Mouse (Mus musculus) MEL (cell line): ENCODE results near the gene Sdhaf3. TPM values are rescaled to one million over a fixed set of nuclear protein-coding genes. Genes with fewer than 3 reads are reported as not detected.
A peak's percentile ranks its signal among the peaks of the same experiment; 100 is the strongest.

Experiments used
- DNase-seq: peaks from one replicate; pipeline ENCODE4 v3.0.0; 2011; ENCODE audit warnings: low read depth, low spot score
- H3K27ac ChIP-seq: 2 replicates; pipeline ENCODE4 v1.5.1; 2012; ENCODE audit warnings: low read depth, mild to moderate bottlenecking, control low read depth, low read length, moderate library complexity; ENCODE audit not compliant: control insufficient read depth
- H3K27me3 ChIP-seq, 2 experiments: fragments of 150-350 bp in 1 of 2; sonication (generic) in 1 of 2; 2 replicates each; pipeline ENCODE4 v1.6.1; 2012; ENCODE audit warnings: low read length in 2 of 2, mild to moderate bottlenecking in 2 of 2, improper control_type of control experiment in 1 of 2, moderate library complexity in 1 of 2; ENCODE audit not compliant: insufficient read depth in 2 of 2, control insufficient read depth in 1 of 2
- H3K36me3 ChIP-seq, 2 experiments: 2 replicates each; pipeline ENCODE4 v1.6.1; 2012 to 2014; ENCODE audit warnings: low read length in 2 of 2, improper control_type of control experiment in 1 of 2, inconsistent platforms in 1 of 2, mild to moderate bottlenecking in 1 of 2; ENCODE audit not compliant: insufficient read depth in 2 of 2, control insufficient read depth in 1 of 2
- H3K4me1 ChIP-seq, 2 experiments: fragments of 150-350 bp in 1 of 2; sonication (generic) in 1 of 2; 2 replicates each; pipeline ENCODE4 v1.6.1; 2012; ENCODE audit warnings: low read length in 2 of 2, improper control_type of control experiment in 1 of 2, mild to moderate bottlenecking in 1 of 2; ENCODE audit not compliant: insufficient read depth in 2 of 2, control insufficient read depth in 1 of 2
- H3K4me3 ChIP-seq, 2 experiments: fragments of 150-350 bp in 1 of 2; sonication (generic) in 1 of 2; 2 replicates each; pipeline ENCODE4 v1.5.1; 2012; ENCODE audit warnings: low read depth in 2 of 2, low read length in 2 of 2, mild to moderate bottlenecking in 2 of 2, moderate library complexity in 2 of 2, control low read depth in 1 of 2, improper control_type of control experiment in 1 of 2; ENCODE audit not compliant: control insufficient read depth in 1 of 2, insufficient read depth in 1 of 2
- H3K79me2 ChIP-seq: 2 replicates; pipeline ENCODE4 v1.6.1; 2012; ENCODE audit warnings: mild to moderate bottlenecking, low read length, moderate library complexity; ENCODE audit not compliant: control insufficient read depth, poor library complexity, insufficient read depth
- H3K9ac ChIP-seq: 2 replicates; pipeline ENCODE4 v1.6.1; 2012; ENCODE audit warnings: low read depth, mild to moderate bottlenecking, control low read depth, low read length, moderate library complexity; ENCODE audit not compliant: control insufficient read depth, poor library complexity, severe bottlenecking
- H3K9me3 ChIP-seq: fragments of 150-350 bp; sonication (generic); replicated peaks from 2 replicates; pipeline ENCODE4 v1.6.1; 2012; ENCODE audit warnings: mild to moderate bottlenecking, low read length, improper control_type of control experiment, moderate library complexity; ENCODE audit not compliant: insufficient read depth
- CTCF ChIP-seq, 3 experiments: IDR thresholded peaks in 2 of 3; conservative IDR thresholded peaks in 1 of 3; 2 replicates each; pipeline ENCODE4 v1.5.1; 2011 to 2012; ENCODE audit warnings: low read length in 3 of 3, low read depth in 2 of 3, mild to moderate bottlenecking in 2 of 3, improper control_type of control experiment in 1 of 3, inconsistent platforms in 1 of 3, mixed read lengths in 1 of 3, moderate library complexity in 1 of 3; ENCODE audit not compliant: control insufficient read depth in 1 of 3, insufficient read depth in 1 of 3, poor library complexity in 1 of 3, severe bottlenecking in 1 of 3
- HCFC1 ChIP-seq: IDR thresholded peaks from 2 replicates; pipeline ENCODE4 v1.6.1; 2012; ENCODE audit warnings: low read depth, mild to moderate bottlenecking, inconsistent platforms, low read length, improper control_type of control experiment, moderate library complexity
- KAT2A ChIP-seq: conservative IDR thresholded peaks from 2 replicates; pipeline ENCODE4 v1.6.1; 2012; ENCODE audit warnings: low read depth, low read length, improper control_type of control experiment, inconsistent platforms
- MAFK ChIP-seq: IDR thresholded peaks from 2 replicates; pipeline ENCODE4 v1.6.1; 2011; ENCODE audit warnings: low read depth, mild to moderate bottlenecking, low read length, improper control_type of control experiment, borderline replicate concordance
- MEF2A ChIP-seq: IDR thresholded peaks from 2 replicates; pipeline ENCODE4 v1.6.1; 2014; ENCODE audit warnings: low read depth, mild to moderate bottlenecking, inconsistent platforms, low read length, improper control_type of control experiment; ENCODE audit not compliant: poor library complexity, insufficient replicate concordance, severe bottlenecking; ENCODE audit errors: extremely low read depth
- NRF1 ChIP-seq: IDR thresholded peaks from 2 replicates; pipeline ENCODE4 v1.6.1; 2014; ENCODE audit warnings: low read depth, mild to moderate bottlenecking, inconsistent platforms, low read length, improper control_type of control experiment, moderate library complexity; ENCODE audit not compliant: poor library complexity, insufficient read depth, severe bottlenecking
- POLR2AphosphoS2 ChIP-seq: IDR thresholded peaks from 2 replicates; pipeline ENCODE4 v1.6.1; 2011; ENCODE audit warnings: low read length, improper control_type of control experiment
- RAD21 ChIP-seq: IDR thresholded peaks from 2 replicates; pipeline ENCODE4 v1.6.1; 2011; ENCODE audit warnings: mild to moderate bottlenecking, low read depth, low read length, improper control_type of control experiment
- RCOR1 ChIP-seq: IDR thresholded peaks from 2 replicates; pipeline ENCODE4 v1.6.1; 2012; ENCODE audit warnings: low read depth, mild to moderate bottlenecking, inconsistent platforms, low read length, improper control_type of control experiment
- SMC3 ChIP-seq: IDR thresholded peaks from 2 replicates; pipeline ENCODE4 v1.6.1; 2011; ENCODE audit warnings: low read depth, low read length, improper control_type of control experiment
- TAL1 ChIP-seq: IDR thresholded peaks from 2 replicates; pipeline ENCODE4 v1.6.1; 2012; ENCODE audit warnings: mild to moderate bottlenecking, inconsistent platforms, low read length, moderate library complexity, mixed read lengths
- TBP ChIP-seq: IDR thresholded peaks from 2 replicates; pipeline ENCODE4 v1.8.0; 2011; ENCODE audit warnings: low read depth, low read length, improper control_type of control experiment
- ZC3H11A ChIP-seq: IDR thresholded peaks from 2 replicates; pipeline ENCODE4 v1.6.1; 2012; ENCODE audit warnings: low read depth, mild to moderate bottlenecking, inconsistent platforms, low read length, improper control_type of control experiment
- ZMIZ1 ChIP-seq: IDR thresholded peaks from 2 replicates; pipeline ENCODE4 v1.6.1; 2012; ENCODE audit warnings: low read depth, mild to moderate bottlenecking, inconsistent platforms, low read length, improper control_type of control experiment, moderate library complexity
- polyA plus RNA-seq, 2 experiments: library from polyadenylated mRNA; stranded (reverse) in 1 of 2; unstranded in 1 of 2; fragments of >175 nt in 1 of 2; fragments of >200 nt in 1 of 2; gene quantifications; 2 replicates each; pipeline versions ENCODE4 v1.2.1 to v1.2.4; 2012; ENCODE audit warnings: low replicate concordance in 2 of 2, low read depth in 1 of 2; ENCODE audit not compliant: insufficient read length in 2 of 2, insufficient read depth in 1 of 2, missing spikeins in 1 of 2
- total RNA-seq: library from RNA; depleted of rRNA; stranded (reverse); fragments of 300-350 nt; gene quantifications from 2 replicates; pipeline ENCODE4 v1.2.3, GENCODE M21; 2012

The Sdhaf3 gene
- total and polyA plus RNA-seq, 3 experiments, result 6.1 to 44.7 (median 7.5) TPM

DNA sequence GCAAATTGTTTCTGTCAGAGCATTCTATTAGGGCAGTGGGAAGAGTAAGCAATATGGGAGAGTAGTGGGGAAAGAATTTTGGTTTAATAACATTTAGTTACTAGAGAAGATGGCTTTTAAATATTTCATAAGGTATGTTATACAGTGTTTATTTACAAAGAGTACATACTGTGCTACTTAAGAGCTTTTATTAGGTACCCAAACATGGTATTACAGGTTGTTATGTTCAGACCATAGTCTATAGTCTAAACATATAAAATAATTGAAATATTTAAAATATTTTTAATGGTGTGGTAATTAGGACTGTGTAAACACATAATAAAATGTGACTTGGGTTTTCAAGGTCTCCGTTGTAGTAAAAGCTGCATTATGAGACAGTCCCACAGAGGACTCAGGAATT, 41.5 kb upstream of the Sdhaf3 start:
- Histone ChIP-seq H3K27ac (no peak overlapping the region), H3K36me3 (no peaks in the 10 kb centered on the region), H3K4me1 (peaks cover 0 to 5% of the 10 kb centered on the region in 2 experiments; a peak in 2 of 4 replicates), H3K79me2 (no peaks in the 10 kb centered on the region), H3K4me3 (no peak overlapping the region), H3K27me3 (no peaks in the 10 kb centered on the region; a peak in 1 of 4 replicates), H3K9ac (no peak overlapping the region), H3K9me3 (no peaks in the 10 kb centered on the region)
- no peak for DNase-seq
- no peak for TF ChIP-seq TAL1
- no peak for TF ChIP-seq ZC3H11A
- no peak for TF ChIP-seq MAFK

DNA sequence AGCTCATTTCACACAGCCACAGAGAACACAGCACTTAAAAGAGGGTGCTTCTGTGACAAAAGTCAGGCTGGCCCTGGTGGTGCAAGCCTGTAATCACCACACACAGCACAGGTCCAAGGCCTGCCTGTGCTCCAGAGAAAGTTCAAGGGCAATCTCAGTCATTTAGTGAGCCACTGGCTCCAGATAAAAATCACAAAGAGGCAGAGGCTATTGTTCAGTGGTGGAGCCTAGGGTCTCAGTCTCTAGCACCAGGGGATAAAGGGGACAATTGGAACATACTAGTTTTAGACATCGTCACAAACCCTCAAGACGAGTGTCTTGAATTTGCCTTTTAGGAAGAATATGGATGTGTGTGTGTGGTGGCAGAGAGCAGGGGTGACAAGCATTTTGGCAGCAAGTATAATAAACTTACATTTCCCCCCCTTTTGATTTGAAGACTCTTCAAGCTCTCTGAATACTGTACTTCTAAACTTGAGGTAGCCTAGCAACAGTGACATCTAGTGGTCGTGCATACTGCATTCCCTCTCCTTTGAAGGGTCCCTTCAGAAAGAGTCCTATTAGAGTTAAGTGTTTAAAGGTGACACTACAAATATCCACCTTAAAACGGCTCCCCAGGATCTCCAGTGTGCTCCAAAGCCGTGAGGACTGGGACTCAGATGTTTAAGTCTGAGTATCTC, 40.8 kb upstream of the Sdhaf3 start:
- DNase-seq, result peak; percentile 67
- no peak for TF ChIP-seq KAT2A
- TF ChIP-seq TBP, result no peak
- no peak for TF ChIP-seq ZMIZ1
- no peak for TF ChIP-seq MEF2A
- peak; percentile 38 to 67 (median 57); a peak in 5 of 6 replicates for TF ChIP-seq CTCF (IDR thresholded peaks at IDR 0.05 in 2 of 3, conservative IDR thresholded peaks at IDR 0.05 in 1 of 3; ENCODE audit: control insufficient read depth in 1 of 3, insufficient read depth in 1 of 3, low read depth in 2 of 3, low read length in 3 of 3, poor library complexity in 1 of 3, severe bottlenecking in 1 of 3)
- no peak for TF ChIP-seq HCFC1
- TF ChIP-seq MAFK, result no peak
- no peak for TF ChIP-seq NRF1
- TF ChIP-seq POLR2AphosphoS2, result no peak
- TF ChIP-seq RAD21, result peak; percentile 61
- no peak for TF ChIP-seq RCOR1
- peak; percentile 66 for TF ChIP-seq SMC3
- TF ChIP-seq ZC3H11A, result peak; percentile 31
- TF ChIP-seq, all 39 proteins: peak for 4
- peaks cover 0 to 5% of the 10 kb centered on the region in 2 experiments; a peak in 2 of 4 replicates for H3K4me1 ChIP-seq
- no peak overlapping the region for H3K9ac ChIP-seq
- H3K79me2 ChIP-seq, result no peaks in the 10 kb centered on the region
- no peak overlapping the region for H3K27ac ChIP-seq
- no peaks in the 10 kb centered on the region for H3K36me3 ChIP-seq
- H3K9me3 ChIP-seq, result no peaks in the 10 kb centered on the region
- H3K27me3 ChIP-seq, result no peaks in the 10 kb centered on the region; a peak in 1 of 4 replicates
- H3K4me3 ChIP-seq, result no peak overlapping the region
